Mouse (Mus musculus) induced T-regulatory cell, adult 2 months (primary cell): ENCODE data around the gene Gm19402.

Source experiments
- DNase-seq: peaks from one replicate; pipeline ENCODE4 v3.0.0-alpha.2; 2012; ENCODE audit warnings: low read depth

Gene Gm19402

DNA sequence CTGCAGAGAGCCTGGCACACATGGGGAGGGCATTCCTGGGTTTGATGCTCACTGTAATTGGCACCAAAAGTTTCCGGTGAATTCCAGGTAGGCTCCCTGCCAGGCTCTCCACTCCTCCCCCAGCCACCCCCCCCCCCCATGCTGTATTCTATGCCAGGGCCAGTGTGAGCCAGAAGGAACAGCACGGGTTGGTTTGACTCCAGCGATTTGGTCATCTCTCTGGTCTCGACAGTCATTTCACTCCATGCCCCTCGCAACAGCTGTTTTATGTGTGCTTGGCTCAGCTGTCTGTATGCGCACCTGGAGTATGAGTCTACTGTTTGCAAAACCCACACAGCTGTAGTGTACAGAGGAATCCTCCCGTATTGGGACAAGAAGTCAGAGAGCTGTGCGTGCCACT, 24.2 kb downstream of the Gm19402 start:
- DNase-seq, result no peak

DNA sequence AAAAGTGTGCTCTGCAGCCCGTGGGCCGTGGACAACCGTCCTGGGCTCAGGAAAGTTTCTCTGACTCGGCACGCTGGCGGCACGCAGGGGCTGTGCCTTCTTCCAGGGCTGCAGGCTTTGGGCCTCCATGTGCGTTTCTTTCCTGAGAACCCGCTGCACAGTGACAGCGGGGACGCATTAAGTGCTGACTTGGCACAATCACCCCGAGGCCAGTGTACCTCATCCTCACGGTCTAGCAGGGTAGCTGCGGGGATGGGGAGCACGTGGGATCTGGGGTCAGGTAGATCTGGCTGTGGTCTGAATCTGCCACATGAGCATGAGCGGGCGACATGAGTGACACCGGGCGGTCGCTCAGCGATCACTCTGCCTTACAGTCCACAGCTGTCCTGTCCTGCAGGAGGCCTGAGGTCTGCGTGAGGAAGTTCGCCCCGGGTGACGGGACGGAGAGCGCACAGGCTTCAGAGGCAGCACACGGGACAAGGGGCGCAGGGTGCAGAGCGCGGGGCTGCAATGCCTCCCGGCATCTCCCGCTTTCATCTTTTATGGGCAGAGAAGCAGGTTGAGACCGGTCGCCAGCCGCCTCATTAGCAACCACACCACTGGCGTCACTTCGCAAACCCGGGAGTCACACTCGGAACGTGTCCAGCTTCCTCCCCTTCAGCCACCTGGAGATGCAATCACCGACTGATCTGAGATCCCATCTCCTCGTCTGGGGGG, 26.4 kb downstream of the Gm19402 start:
- DNase-seq, result no peak

DNA sequence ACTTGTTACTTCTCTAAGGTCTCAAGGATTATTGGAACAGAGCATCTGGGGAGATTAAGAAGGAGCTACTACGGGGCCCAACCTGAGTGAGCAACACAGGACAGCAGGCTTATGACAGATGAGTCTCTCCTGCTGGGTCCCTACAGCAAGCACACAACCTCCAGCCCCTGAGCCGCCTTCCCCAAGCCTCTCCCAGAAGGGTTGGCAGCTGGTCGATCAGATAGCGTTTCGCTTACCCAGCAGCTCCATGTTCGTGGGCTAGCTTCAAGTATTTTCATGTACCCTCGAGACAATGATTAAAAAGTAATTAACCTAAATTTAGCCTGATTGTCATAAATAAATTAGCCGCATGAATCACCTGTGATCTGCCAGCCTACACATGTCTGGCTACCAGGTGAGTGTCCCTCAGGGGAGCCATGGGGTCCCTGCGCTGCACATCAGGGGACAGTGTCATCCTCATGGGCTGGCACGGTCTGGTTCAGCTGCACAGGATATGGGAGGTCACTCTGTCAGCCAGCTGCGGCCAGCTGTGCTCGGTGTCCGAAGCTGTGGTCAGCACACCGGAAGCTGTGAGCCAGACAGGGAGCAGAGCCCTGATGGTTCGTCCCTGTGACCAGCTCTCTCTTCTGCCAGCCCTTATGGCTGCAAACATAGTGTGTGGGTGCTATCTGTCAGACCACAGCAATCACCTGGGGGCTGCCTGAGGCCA, 32.1 kb downstream of the Gm19402 start:
- no peak for DNase-seq

DNA sequence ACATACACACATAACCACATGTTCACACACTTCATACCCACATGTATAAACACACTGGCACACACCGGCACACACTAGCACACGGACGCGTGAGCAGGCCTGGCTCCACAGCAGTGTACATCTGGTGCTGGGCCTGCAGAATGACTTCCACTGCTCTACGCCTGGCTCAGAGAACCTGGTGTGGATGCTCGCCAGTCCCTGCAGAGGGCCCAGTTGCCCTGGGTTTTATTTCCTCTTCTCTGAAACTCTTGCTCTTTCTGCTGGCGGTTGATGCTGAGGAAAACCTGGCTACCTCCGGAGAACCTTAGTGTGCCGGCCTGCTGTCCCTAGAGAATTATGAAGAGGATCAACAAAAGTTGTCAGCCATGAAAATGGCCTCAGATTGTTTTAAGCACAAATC, 38.5 kb downstream of the Gm19402 start:
- DNase-seq, result no peak

DNA sequence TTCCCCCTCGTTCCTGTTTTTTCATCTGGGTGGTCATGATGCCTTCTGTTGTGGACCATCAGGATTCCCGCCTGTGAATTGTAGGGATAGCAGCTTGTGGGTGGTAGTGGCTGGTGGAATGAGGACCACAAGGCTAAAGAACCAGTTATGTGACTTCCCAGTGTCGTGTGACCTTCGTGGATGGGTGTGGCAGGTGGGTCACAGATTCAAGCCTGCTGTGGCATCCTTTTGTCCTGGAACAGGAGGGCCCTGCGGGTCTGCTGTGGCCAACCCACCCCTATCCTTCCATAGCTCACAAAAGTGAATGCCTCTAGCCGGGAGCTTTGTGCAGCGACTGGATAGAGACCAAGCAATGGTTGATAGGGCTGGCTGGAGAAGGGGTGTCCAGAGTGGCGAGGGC, 42.7 kb downstream of the Gm19402 start:
- DNase-seq, result no peak

DNA sequence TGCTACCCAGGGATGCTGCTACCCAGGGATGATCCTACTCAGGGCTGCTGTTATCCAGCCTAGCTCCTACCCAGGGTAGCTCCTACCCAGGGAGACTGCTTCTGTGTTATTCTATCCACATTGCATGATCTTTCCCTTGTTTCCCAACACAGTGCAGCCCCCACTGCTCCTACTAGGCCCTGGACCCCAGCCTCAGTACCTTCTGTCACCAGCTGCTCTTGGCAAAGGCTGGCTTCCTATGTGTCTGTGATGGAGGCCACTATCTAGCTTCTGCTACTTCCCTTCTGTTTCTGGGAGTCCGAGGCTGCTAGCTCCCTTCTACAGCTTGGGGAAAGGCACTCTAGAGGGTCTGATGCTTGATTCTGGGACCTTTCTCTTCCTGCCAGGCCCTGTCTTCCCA, 43.1 kb downstream of the Gm19402 start:
- DNase-seq, result no peak

DNA sequence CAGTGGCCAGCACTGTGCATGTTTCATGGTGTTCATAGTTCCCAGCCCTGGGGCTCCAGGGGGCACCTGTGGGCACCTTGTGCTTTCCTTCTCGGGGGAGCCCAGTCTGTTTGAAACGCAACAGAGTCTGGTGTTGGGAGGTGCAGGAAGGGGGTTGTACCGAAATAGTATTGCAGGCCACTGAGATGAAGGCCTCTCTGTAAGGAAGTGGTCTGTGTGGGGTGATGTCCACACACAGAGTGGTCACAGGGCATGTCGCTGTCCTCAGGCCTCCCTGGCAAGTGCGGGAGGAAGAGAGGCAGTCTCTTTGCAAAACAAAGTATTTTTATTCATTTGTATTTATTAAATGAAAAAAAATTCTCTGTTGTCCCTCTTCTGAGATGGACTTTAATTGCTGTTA, 45.0 kb downstream of the Gm19402 start:
- DNase-seq, result no peak

DNA sequence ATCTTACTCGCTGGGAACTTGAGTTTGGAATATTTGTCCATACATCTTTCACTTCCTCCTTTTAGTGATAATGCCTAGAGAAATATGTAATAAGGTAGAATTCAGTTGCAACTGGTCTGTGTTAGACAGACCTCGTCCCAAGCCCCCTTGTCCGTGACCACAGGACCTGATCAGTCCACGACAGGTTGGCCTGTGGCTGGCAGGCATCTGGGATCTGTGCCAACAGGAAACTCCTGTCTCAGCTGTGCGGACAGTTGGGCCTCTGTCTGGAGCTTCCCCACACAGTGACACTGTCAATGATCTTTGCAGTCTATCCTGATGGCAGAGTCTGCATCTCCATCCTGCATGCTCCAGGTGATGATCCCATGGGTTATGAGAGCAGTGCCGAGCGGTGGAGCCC, 47.4 kb downstream of the Gm19402 start:
- no peak for DNase-seq
